Mouse (Mus musculus): Measurements from ENCODE around the gene Padi2. TPM values are rescaled to one million over a fixed set of nuclear protein-coding genes. Genes with fewer than 3 reads are reported as not detected.

The Padi2 gene
- polyA plus RNA-seq, 1 experiment from 2014 or later: 22.6 TPM

GRCm38 (mm10) chr4:140891525-140892162, 14.5 kb upstream of the Padi2 start:
- Histone ChIP-seq H3K4me3 (ENCODE audit: low read length) (no peak overlapping the region), H3K27me3 (ENCODE audit: control insufficient read depth, insufficient read depth, low read length) (no peaks in the 10 kb centered on the region), H3K9ac (ENCODE audit: low read depth, low read length) (no peak overlapping the region), H3K4me1 (ENCODE audit: control insufficient read depth, insufficient read depth, low read length) (no peaks in the 10 kb centered on the region), H3K9me3 (ENCODE audit: control insufficient read depth, low read length) (peaks cover 7% of the 10 kb centered on the region), H3K27ac (ENCODE audit: low read depth, low read length) (no peak overlapping the region), H3K36me3 (ENCODE audit: control insufficient read depth, insufficient read depth, low read length) (no peaks in the 10 kb centered on the region), H3K4me2 (replicated peaks; ENCODE audit: low read depth, low read length) (no peak overlapping the region)
- 96% methylated on average over 14 of the region's 14 CpGs for WGBS
- no peak for ATAC-seq (ENCODE audit: low FRiP score, low TSS enrichment)

DNA sequence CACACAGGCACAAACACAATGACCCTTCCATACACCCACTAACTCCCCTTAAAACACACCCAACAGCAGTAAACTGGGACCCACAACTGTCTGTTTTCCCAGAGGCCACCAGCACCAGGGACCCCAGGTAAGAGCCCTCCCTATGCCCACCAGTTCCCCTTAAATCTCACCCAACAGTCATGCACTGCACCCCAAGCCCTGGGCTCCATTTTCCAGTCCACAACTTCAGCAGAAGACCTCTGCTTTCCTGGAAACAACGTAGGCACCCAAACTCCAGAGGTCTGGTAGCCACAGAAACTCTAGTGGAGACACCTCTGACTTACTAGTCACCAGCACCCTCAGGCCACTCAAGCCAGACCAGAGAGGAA, 14.0 kb upstream of the Padi2 start:
- H3K4me2 ChIP-seq (replicated peaks; ENCODE audit: low read depth, low read length): no peak overlapping the region
- peaks cover 7% of the 10 kb centered on the region for H3K9me3 ChIP-seq (ENCODE audit: control insufficient read depth, low read length)
- no peak overlapping the region for H3K9ac ChIP-seq (ENCODE audit: low read depth, low read length)
- H3K4me1 ChIP-seq (ENCODE audit: control insufficient read depth, insufficient read depth, low read length): no peaks in the 10 kb centered on the region
- no peak overlapping the region for H3K27ac ChIP-seq (ENCODE audit: low read depth, low read length)
- no peaks in the 10 kb centered on the region for H3K27me3 ChIP-seq (ENCODE audit: control insufficient read depth, insufficient read depth, low read length)
- no peak for ATAC-seq (ENCODE audit: low FRiP score, low TSS enrichment)
- H3K36me3 ChIP-seq (ENCODE audit: control insufficient read depth, insufficient read depth, low read length): no peaks in the 10 kb centered on the region
- no peak overlapping the region for H3K4me3 ChIP-seq (ENCODE audit: low read length)
- 63% methylated on average over 1 of the region's 1 CpGs for WGBS

DNA sequence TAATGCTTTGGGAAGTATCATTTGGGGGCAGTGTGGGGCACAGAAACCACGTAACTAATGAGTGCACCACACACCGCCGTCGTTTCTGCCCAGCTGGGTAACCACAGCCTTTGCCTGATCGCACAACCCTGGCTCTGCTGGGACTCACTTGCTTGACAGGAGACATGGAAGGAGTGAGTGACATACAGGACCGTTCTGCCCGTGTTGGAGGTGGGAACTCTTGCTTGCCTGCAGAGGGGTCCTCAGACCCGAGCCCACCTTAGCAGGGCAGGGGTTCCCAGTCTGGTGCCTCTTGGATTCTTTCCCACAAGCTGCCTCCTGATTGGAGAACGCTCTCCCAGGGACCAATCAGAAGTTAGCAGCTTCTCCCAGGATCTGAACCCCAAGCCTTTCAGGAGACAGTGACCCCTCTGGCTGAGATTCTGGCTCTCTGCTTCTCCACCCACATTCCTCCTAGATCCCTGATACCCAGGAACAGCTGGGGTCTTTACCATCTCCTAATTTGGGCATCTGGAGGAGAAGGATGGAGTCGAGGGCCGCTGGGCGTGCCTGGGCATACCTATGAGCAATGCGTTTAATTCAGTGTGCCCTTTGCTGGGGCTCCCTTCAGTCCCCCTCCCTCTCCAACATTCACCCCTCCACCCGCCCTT, 1.2 kb upstream of the Padi2 start:
- Histone ChIP-seq H3K27me3 (ENCODE audit: control insufficient read depth, insufficient read depth, low read length) (peaks cover 4% of the 10 kb centered on the region; the same call in 1 of the 2 replicates), H3K36me3 (ENCODE audit: control insufficient read depth, insufficient read depth, low read length) (no peaks in the 10 kb centered on the region), H3K4me1 (ENCODE audit: control insufficient read depth, insufficient read depth, low read length) (peaks cover 9% of the 10 kb centered on the region), H3K4me2 (replicated peaks; ENCODE audit: low read depth, low read length) (no peak overlapping the region), H3K27ac (ENCODE audit: low read depth, low read length) (no peak overlapping the region), H3K9ac (ENCODE audit: low read depth, low read length) (no peak overlapping the region), H3K4me3 (ENCODE audit: low read length) (no peak overlapping the region), H3K9me3 (ENCODE audit: control insufficient read depth, low read length) (no peaks in the 10 kb centered on the region)
- no peak for ATAC-seq (ENCODE audit: low FRiP score, low TSS enrichment)
- 63% methylated on average over 14 of the region's 14 CpGs for WGBS

- Histone ChIP-seq H3K4me1 (ENCODE audit: control insufficient read depth, insufficient read depth, low read length) (peaks cover 9% of the 10 kb centered on the region), H3K9ac (ENCODE audit: low read depth, low read length) (no peak overlapping the region), H3K9me3 (ENCODE audit: control insufficient read depth, low read length) (no peaks in the 10 kb centered on the region), H3K27ac (ENCODE audit: low read depth, low read length) (no peak overlapping the region), H3K27me3 (ENCODE audit: control insufficient read depth, insufficient read depth, low read length) (peaks cover 4% of the 10 kb centered on the region; the same call in 1 of the 2 replicates), H3K4me3 (ENCODE audit: low read length) (peak overlapping the region; percentile 36; the same call in 1 of the 2 replicates), H3K36me3 (ENCODE audit: control insufficient read depth, insufficient read depth, low read length) (no peaks in the 10 kb centered on the region), H3K4me2 (replicated peaks; ENCODE audit: low read depth, low read length) (peak overlapping the region; percentile 56)
- ATAC-seq (ENCODE audit: low FRiP score, low TSS enrichment): no peak
- 18% methylated on average over 11 of the region's 11 CpGs for WGBS
Observed at GRCm38 (mm10) chr4:140905426-140905871, 695 bp upstream of the Padi2 start.

DNA sequence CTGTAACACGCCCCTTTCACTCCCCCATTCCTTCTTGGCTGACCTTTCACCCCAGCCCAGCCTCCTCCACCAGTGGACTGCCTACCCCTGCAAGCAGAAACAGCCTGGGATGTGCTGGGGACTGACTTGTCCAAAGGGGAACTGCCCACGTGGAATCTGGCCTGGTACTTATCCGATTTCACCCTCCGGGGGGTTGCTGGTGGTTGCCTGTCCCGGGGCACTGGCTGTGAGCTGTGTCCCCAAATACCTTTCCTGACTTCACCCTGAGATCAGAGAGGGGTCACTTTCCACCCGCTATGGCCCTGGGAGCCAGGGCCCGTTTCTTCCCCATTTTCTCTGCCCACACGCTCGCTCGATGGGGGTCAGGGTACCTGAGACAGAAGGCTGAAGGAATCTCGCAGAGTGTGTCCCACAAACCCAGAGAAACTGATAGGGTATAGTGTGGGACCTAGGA, 710 bp downstream of the Padi2 start:
- no peaks in the 10 kb centered on the region for H3K36me3 ChIP-seq (ENCODE audit: control insufficient read depth, insufficient read depth, low read length)
- H3K4me1 ChIP-seq (ENCODE audit: control insufficient read depth, insufficient read depth, low read length): peaks cover 13% of the 10 kb centered on the region
- H3K27me3 ChIP-seq (ENCODE audit: control insufficient read depth, insufficient read depth, low read length): peaks cover 4% of the 10 kb centered on the region; the same call in 1 of the 2 replicates
- ATAC-seq (ENCODE audit: low FRiP score, low TSS enrichment): peak; percentile 26; the same call in 1 of the 2 replicates
- peak overlapping the region; percentile 56 for H3K4me2 ChIP-seq (replicated peaks; ENCODE audit: low read depth, low read length)
- H3K27ac ChIP-seq (ENCODE audit: low read depth, low read length): no peak overlapping the region
- 33% methylated on average over 11 of the region's 11 CpGs for WGBS
- H3K9ac ChIP-seq (ENCODE audit: low read depth, low read length): peak overlapping the region; percentile 28; the same call in 1 of the 2 replicates
- peak overlapping the region; percentile 36; the same call in 1 of the 2 replicates for H3K4me3 ChIP-seq (ENCODE audit: low read length)
- H3K9me3 ChIP-seq (ENCODE audit: control insufficient read depth, low read length): no peaks in the 10 kb centered on the region

DNA sequence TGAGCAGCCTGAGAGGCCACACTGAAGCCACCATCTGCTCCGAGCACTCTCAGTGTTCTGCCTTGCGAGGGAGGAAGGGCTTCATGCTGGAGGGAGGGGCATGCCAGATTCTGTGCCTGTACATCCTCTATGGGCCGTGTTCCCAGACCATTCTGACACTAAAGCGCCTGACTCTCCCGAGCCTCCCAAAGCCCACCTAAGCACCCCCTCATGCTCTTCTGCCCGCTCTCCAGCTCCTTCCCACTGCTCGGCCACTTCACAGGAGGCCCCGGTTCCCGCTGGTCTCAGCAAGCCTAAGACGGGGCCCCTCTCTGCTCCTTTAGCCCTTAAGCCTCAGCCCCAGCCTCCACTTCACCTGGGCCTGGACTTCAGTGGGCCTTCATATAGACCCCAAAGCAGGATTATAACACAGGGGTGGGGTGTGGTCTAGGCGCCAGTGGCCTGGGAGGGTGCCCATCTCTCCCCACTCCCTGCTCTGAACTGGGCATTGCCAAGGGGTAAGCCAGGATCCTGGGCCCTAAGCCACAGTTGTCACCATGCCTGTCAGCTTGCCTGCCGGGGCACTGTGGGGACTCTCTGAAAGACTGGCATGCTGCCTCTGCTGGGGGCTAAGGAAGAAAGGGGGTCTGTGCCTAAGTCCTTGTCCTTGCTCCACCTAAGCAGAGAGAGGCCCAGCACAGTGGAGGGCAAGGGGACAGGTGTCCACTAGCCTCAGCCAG, 1.3 kb downstream of the Padi2 start:
- peaks cover 13% of the 10 kb centered on the region for H3K4me1 ChIP-seq (ENCODE audit: control insufficient read depth, insufficient read depth, low read length)
- ATAC-seq (ENCODE audit: low FRiP score, low TSS enrichment): no peak
- H3K9me3 ChIP-seq (ENCODE audit: control insufficient read depth, low read length): no peaks in the 10 kb centered on the region
- H3K4me3 ChIP-seq (ENCODE audit: low read length): no peak overlapping the region
- peak overlapping the region; percentile 56 for H3K4me2 ChIP-seq (replicated peaks; ENCODE audit: low read depth, low read length)
- H3K36me3 ChIP-seq (ENCODE audit: control insufficient read depth, insufficient read depth, low read length): no peaks in the 10 kb centered on the region
- H3K27me3 ChIP-seq (ENCODE audit: control insufficient read depth, insufficient read depth, low read length): peaks cover 4% of the 10 kb centered on the region; the same call in 1 of the 2 replicates
- WGBS: 60% methylated on average over 12 of the region's 12 CpGs
- no peak overlapping the region for H3K27ac ChIP-seq (ENCODE audit: low read depth, low read length)
- peak overlapping the region; percentile 28; the same call in 1 of the 2 replicates for H3K9ac ChIP-seq (ENCODE audit: low read depth, low read length)

DNA sequence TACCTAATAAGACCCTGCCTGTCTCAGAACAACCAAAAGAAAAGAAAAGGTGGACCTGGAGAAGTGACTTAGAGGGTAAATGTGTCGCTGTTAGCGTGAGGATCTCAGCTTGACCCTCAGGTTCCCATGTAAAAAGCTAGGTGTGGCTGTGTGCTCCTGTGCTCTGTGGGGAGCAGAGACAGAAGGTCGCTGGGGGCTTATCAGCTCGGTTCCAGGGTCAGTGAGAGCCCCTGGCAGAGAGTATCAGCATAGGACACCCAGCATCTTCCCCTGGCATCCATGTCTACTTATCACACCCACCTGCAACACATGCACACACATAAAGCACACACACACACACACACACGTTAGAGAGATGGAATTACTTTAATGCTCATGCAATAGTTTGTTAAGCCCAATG, 2.5 kb downstream of the Padi2 start:
- H3K27me3 ChIP-seq (ENCODE audit: control insufficient read depth, insufficient read depth, low read length): peaks cover 4% of the 10 kb centered on the region; the same call in 1 of the 2 replicates
- ATAC-seq (ENCODE audit: low FRiP score, low TSS enrichment): no peak

GRCm38 (mm10) chr4:140909536-140909935, 3.4 kb downstream of the Padi2 start:
- H3K4me3 ChIP-seq (ENCODE audit: low read length): no peak overlapping the region
- H3K27ac ChIP-seq (ENCODE audit: low read depth, low read length): no peak overlapping the region
- H3K4me2 ChIP-seq (replicated peaks; ENCODE audit: low read depth, low read length): no peak overlapping the region
- WGBS: 81% methylated on average over 4 of the region's 4 CpGs
- peaks cover 13% of the 10 kb centered on the region for H3K4me1 ChIP-seq (ENCODE audit: control insufficient read depth, insufficient read depth, low read length)
- H3K9ac ChIP-seq (ENCODE audit: low read depth, low read length): no peak overlapping the region
- no peaks in the 10 kb centered on the region for H3K36me3 ChIP-seq (ENCODE audit: control insufficient read depth, insufficient read depth, low read length)
- no peak for ATAC-seq (ENCODE audit: low FRiP score, low TSS enrichment)
- peaks cover 4% of the 10 kb centered on the region; the same call in 1 of the 2 replicates for H3K27me3 ChIP-seq (ENCODE audit: control insufficient read depth, insufficient read depth, low read length)
- no peaks in the 10 kb centered on the region for H3K9me3 ChIP-seq (ENCODE audit: control insufficient read depth, low read length)

More for the DNA sequence above, 2.5 kb downstream of the Padi2 start:
- Histone ChIP-seq H3K4me2 (replicated peaks; ENCODE audit: low read depth, low read length) (no peak overlapping the region), H3K4me1 (ENCODE audit: control insufficient read depth, insufficient read depth, low read length) (peaks cover 13% of the 10 kb centered on the region), H3K36me3 (ENCODE audit: control insufficient read depth, insufficient read depth, low read length) (no peaks in the 10 kb centered on the region), H3K4me3 (ENCODE audit: low read length) (no peak overlapping the region), H3K9ac (ENCODE audit: low read depth, low read length) (no peak overlapping the region), H3K9me3 (ENCODE audit: control insufficient read depth, low read length) (no peaks in the 10 kb centered on the region), H3K27ac (ENCODE audit: low read depth, low read length) (no peak overlapping the region)
- 79% methylated on average over 5 of the region's 5 CpGs for WGBS
